Mouse (Mus musculus): Measurements from ENCODE around the gene Tnfsf13b. TPM values are rescaled to one million over a fixed set of nuclear protein-coding genes. Genes with fewer than 3 reads are reported as not detected.

Tnfsf13b gene
- total and polyA plus RNA-seq, 2 experiments from 2014 or later = 0.30 to 0.33 TPM

GRCm38 (mm10) chr8:9977573-9978314, 28.5 kb upstream of the Tnfsf13b start, which contains the start of the genes Lig4 and Abhd13:
Lig4 (minus strand) TSS chr8:9977686.
Abhd13 (plus strand) TSS chr8:9977707.
- H3K9ac ChIP-seq = peak within 1 kb of the TSS; percentile 88
- TF ChIP-seq CTCF (IDR thresholded peaks at IDR 0.05; ENCODE audit: low read depth) = no peak
- peak; percentile 72 for ATAC-seq

GRCm38 (mm10) chr8:9978475-9979230, 27.6 kb upstream of the Tnfsf13b start:
- no peak overlapping the region for H3K27ac ChIP-seq (ENCODE audit: low read depth, low read length)
- no peaks in the 10 kb centered on the region for H3K9me3 ChIP-seq (ENCODE audit: low read length)
- peak overlapping the region; percentile 88 for H3K9ac ChIP-seq
- TF ChIP-seq CTCF (IDR thresholded peaks at IDR 0.05; ENCODE audit: low read depth) = no peak
- H3K36me3 ChIP-seq (ENCODE audit: insufficient read depth) = peaks cover 6% of the 10 kb centered on the region
- no peaks in the 10 kb centered on the region for H3K27me3 ChIP-seq (ENCODE audit: insufficient read depth, low read length)
- WGBS = 53% methylated on average over 18 of the region's 18 CpGs
- H3K4me3 ChIP-seq (ENCODE audit: low read depth, low read length) = peak overlapping the region; percentile 92
- DNase-seq = no peak
- peaks cover 23% of the 10 kb centered on the region for H3K4me1 ChIP-seq (ENCODE audit: insufficient read depth)
- H3K4me2 ChIP-seq (ENCODE audit: low read depth) = peak overlapping the region; percentile 76
- ATAC-seq = no peak

More at GRCm38 (mm10) chr8:9977573-9978314, 28.5 kb upstream of the Tnfsf13b start, which contains the start of the genes Lig4 and Abhd13:
- peaks cover 6% of the 10 kb centered on the region for H3K36me3 ChIP-seq (ENCODE audit: insufficient read depth)
- no peaks in the 10 kb centered on the region for H3K27me3 ChIP-seq (ENCODE audit: insufficient read depth, low read length)
- H3K9me3 ChIP-seq (ENCODE audit: low read length) = no peaks in the 10 kb centered on the region
- peaks cover 23% of the 10 kb centered on the region for H3K4me1 ChIP-seq (ENCODE audit: insufficient read depth)
- DNase-seq = peak; percentile 98
- WGBS = under 1% methylated on average over 65 of the region's 68 CpGs
- peak within 1 kb of the TSS; percentile 76 for H3K4me2 ChIP-seq (ENCODE audit: low read depth)
- peak within 1 kb of the TSS; percentile 85 for H3K27ac ChIP-seq (ENCODE audit: low read depth, low read length)
- H3K4me3 ChIP-seq (ENCODE audit: low read depth, low read length) = peak within 1 kb of the TSS; percentile 92

- WGBS = 78% methylated on average over 1 of the region's 1 CpGs
- Histone ChIP-seq H3K9me3 (ENCODE audit: low read length) (no peaks in the 10 kb centered on the region), H3K27me3 (ENCODE audit: insufficient read depth, low read length) (no peaks in the 10 kb centered on the region), H3K36me3 (ENCODE audit: insufficient read depth) (peaks cover 11% of the 10 kb centered on the region), H3K9ac (no peak overlapping the region), H3K4me3 (ENCODE audit: low read depth, low read length) (no peak overlapping the region), H3K4me2 (ENCODE audit: low read depth) (no peak overlapping the region), H3K4me1 (ENCODE audit: insufficient read depth) (peaks cover 23% of the 10 kb centered on the region), H3K27ac (ENCODE audit: low read depth, low read length) (no peak overlapping the region)
- DNase-seq (no peak), ATAC-seq (no peak)
- TF ChIP-seq CTCF (IDR thresholded peaks at IDR 0.05; ENCODE audit: low read depth) = no peak
Observed at GRCm38 (mm10) chr8:9979746-9980145, 26.5 kb upstream of the Tnfsf13b start.

GRCm38 (mm10) chr8:9980188-9980587, 26.1 kb upstream of the Tnfsf13b start:
- no peaks in the 10 kb centered on the region for H3K9me3 ChIP-seq (ENCODE audit: low read length)
- peaks cover 11% of the 10 kb centered on the region for H3K36me3 ChIP-seq (ENCODE audit: insufficient read depth)
- H3K9ac ChIP-seq = no peak overlapping the region
- H3K4me3 ChIP-seq (ENCODE audit: low read depth, low read length) = no peak overlapping the region
- no peak for TF ChIP-seq CTCF (IDR thresholded peaks at IDR 0.05; ENCODE audit: low read depth)
- ATAC-seq = no peak
- no peak overlapping the region for H3K4me2 ChIP-seq (ENCODE audit: low read depth)
- no peak overlapping the region for H3K27ac ChIP-seq (ENCODE audit: low read depth, low read length)
- DNase-seq = no peak
- peaks cover 20% of the 10 kb centered on the region for H3K4me1 ChIP-seq (ENCODE audit: insufficient read depth)
- no peaks in the 10 kb centered on the region for H3K27me3 ChIP-seq (ENCODE audit: insufficient read depth, low read length)

- TF ChIP-seq CTCF (IDR thresholded peaks at IDR 0.05; ENCODE audit: low read depth) = no peak
- Histone ChIP-seq H3K4me2 (ENCODE audit: low read depth) (no peak overlapping the region), H3K27ac (ENCODE audit: low read depth, low read length) (no peak overlapping the region), H3K36me3 (ENCODE audit: insufficient read depth) (no peaks in the 10 kb centered on the region), H3K9ac (no peak overlapping the region), H3K9me3 (ENCODE audit: low read length) (no peaks in the 10 kb centered on the region), H3K4me1 (ENCODE audit: insufficient read depth) (no peaks in the 10 kb centered on the region), H3K4me3 (ENCODE audit: low read depth, low read length) (no peak overlapping the region), H3K27me3 (ENCODE audit: insufficient read depth, low read length) (no peaks in the 10 kb centered on the region)
- DNase-seq (no peak), ATAC-seq (no peak)
- 81% methylated on average over 7 of the region's 7 CpGs for WGBS
Observed at GRCm38 (mm10) chr8:10004115-10004514, 2.2 kb upstream of the Tnfsf13b start.

GRCm38 (mm10) chr8:10006986-10007659, 856 bp downstream of the Tnfsf13b start:
- 5% methylated on average over 29 of the region's 29 CpGs for WGBS
- H3K9me3 ChIP-seq (ENCODE audit: low read length) = no peaks in the 10 kb centered on the region
- peak overlapping the region; percentile 37 for H3K4me3 ChIP-seq (ENCODE audit: low read depth, low read length)
- H3K27me3 ChIP-seq (ENCODE audit: insufficient read depth, low read length) = no peaks in the 10 kb centered on the region
- H3K4me1 ChIP-seq (ENCODE audit: insufficient read depth) = no peaks in the 10 kb centered on the region
- ATAC-seq = peak; percentile 85
- H3K9ac ChIP-seq = no peak overlapping the region
- no peak for TF ChIP-seq CTCF (IDR thresholded peaks at IDR 0.05; ENCODE audit: low read depth)
- DNase-seq = peak; percentile 59
- H3K27ac ChIP-seq (ENCODE audit: low read depth, low read length) = no peak overlapping the region
- peak overlapping the region; percentile 59 for H3K4me2 ChIP-seq (ENCODE audit: low read depth)
- no peaks in the 10 kb centered on the region for H3K36me3 ChIP-seq (ENCODE audit: insufficient read depth)

Data from forebrain, postnatal 0 days (tissue).